Mouse (Mus musculus) granulocyte monocyte progenitor cell, adult 5-6 weeks (primary cell): ENCODE measurements around the gene Stat2. TPM values are rescaled to one million over a fixed set of nuclear protein-coding genes. Genes with fewer than 3 reads are reported as not detected.

Experiments used
- ATAC-seq: replicated peaks from 2 replicates; pipeline ENCODE4 v1.8.0; 2016; ENCODE audit warnings: mild to moderate bottlenecking, moderate TSS enrichment, inconsistent platforms; ENCODE audit not compliant: poor library complexity, severe bottlenecking
- total RNA-seq, 2 experiments: library from RNA; stranded (forward) in 1 of 2; stranded (reverse) in 1 of 2; fragments of 200-712, 200-1000 nt in 1 of 2; fragments of >200 nt in 1 of 2; fragmentation: Nextera tagmentation in 1 of 2; gene quantifications; 2 replicates each; pipeline ENCODE4 v1.2.3; 2014 to 2017

The Stat2 gene
- total RNA-seq, 2 experiments from 2014 or later: 6.5 to 26.8 TPM

DNA sequence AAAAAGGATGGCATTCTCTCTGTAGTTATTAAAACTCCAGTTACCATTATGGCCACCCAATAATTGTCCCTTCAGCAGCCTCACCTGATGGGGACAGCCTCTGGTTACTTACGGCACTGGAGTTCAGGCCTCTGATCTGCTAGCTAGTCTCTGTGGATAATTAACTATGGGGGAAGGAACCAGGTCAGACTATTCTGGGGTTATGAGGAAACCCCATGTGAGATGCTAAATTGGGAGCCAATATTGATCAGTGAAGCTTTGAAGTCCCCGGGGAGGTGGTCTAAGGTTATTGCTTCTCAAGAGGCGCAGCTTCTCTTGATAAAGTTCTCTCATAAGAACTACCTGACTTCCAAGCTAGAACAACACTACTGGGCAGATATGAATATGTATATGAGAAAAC lies 65.8 kb downstream of the Stat2 start:
- no peak for ATAC-seq

DNA sequence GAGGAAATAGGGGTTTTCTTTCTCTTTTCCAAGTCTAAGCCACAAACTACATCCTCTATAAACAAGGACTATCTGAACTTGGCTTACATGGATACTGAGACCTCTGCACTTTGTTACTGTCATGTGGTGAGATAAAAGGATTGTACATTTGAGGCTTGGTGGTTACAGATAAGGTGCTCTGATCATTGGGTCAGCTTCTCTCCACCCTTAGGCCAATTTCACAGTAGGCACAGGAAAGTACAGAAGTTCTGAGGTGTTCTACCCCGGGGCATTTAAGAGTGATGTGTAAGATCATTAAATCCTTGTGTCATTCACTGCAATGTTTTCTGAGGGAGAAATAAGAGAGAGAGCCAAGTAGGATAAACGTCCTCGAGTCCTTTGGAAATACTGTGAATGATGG lies 66.2 kb downstream of the Stat2 start:
- no peak for ATAC-seq

DNA sequence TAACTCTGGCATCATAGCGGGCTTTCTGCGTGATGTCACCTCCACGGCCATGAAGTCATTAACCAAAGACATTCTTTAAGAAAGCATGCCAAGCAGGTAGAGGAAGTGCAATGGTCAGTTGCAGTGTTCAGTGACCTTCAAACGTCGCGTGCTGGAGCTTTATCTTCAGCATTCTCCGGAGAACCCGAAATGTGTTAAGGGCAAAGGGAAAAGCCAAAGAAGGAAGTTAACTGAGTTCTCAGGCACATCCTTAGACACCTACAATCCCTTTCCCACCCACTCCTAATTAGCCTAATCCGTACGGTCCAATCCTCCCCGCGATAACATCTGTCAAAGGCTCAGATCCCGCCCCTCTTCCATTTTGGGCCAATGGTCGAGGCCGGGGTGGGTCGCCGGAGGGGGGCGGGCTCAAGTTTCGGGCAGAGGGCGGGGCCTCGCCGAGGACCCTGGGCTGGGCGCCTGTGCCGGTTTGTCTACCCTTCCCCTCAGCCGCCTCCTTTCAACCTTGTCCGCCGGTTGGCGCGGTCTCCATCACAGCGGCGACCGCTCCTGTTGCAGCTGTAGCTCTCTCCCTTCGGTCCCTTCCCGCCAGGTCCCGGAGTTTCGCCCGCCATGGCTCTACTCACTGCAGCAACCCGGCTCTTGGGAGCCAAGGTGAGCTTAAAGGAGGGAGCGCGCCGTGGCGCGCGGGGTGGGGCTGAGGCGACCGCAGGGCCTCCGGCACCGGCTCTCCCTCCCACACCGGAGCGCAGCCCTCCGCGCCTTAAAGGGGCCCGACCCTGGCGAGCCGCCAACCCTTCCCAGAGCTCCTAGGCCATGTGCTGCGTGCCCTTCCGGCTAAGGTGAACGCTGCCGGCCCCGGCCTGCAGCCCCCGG lies 67.2 kb downstream of the Stat2 start, which contains the start of gene Cs:
Gene Cs, plus strand, starts transcription at position 429 of the 876 bp plus-strand sequence.
- peak; percentile 92 for ATAC-seq

DNA sequence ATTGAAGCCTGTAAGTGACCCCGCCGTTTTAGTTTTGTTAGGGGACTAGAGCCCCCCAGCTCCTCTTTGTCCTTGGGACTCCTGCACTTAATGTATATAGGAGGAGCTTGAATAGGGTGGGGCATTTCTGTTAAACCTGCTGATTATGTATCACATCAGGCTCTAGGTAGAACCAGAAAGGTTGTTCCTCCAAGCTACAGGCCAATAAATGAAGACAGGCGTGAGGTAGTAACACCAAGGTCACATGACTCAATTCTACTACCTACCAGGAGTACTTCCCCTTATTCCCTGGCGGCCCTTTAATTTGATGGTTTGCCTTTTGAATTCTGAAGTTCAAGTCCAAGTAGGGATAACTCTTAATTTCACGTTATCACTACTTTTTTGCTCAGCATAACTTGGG lies 68.1 kb downstream of the Stat2 start:
- peak; percentile 36 for ATAC-seq

DNA sequence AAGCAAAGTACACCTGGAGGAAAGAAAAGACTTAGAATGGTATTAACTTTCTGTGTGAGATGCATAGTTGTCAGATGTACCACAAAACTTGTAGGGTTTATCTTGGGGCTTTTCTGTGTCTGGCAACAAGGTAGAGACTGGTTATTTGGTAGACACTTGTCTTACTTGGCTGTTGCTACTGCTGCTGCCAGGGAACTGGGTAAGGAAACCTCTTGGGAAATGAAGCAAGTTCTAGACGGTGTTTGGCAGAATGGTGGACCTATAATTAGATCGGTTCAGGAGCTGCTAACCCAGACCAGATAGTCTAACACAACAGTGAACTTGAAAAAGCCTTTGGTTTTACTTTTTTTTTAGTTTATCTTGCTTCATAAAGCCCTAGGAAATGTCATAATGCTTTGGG lies 68.6 kb downstream of the Stat2 start:
- ATAC-seq: no peak

DNA sequence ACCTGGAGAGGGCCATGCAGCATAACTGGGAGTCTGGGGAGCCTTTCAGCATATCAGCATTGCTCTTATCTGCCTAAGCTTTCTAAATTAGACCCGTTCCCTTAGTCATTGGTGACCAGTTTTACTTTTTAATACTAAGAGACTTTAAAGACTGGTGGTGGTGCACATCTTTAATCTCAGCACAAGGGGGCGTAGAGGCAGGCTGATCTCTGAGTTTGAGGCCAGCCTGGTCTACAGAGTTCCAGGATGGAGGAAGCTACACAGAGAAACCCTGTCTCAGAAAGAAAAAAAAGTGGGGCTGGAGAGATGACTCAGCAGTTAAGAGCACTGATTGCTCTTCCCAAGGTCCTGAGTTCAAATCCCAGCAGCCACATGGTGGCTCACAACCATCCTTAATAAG lies 69.9 kb downstream of the Stat2 start:
- ATAC-seq: no peak

Other genes with a start within 250 kb of the Stat2 start
- 1,470 and 1,497 TPM in 2 replicates for gene Naca, start 235.0 kb upstream of the Stat2 start, total RNA-seq (2014; fragmentation: Nextera tagmentation)
- gene Naca, start 235.0 kb upstream of the Stat2 start, total RNA-seq (2017): 2,024 and 2,260 TPM in 2 replicates
- gene Ptges3, start 211.6 kb upstream of the Stat2 start, total RNA-seq (2014; fragmentation: Nextera tagmentation): 204 and 218 TPM in 2 replicates
- gene Ptges3, start 211.6 kb upstream of the Stat2 start, total RNA-seq (2017): 321 and 371 TPM in 2 replicates
- gene Atp5b, start 187.3 kb upstream of the Stat2 start, total RNA-seq (2014; fragmentation: Nextera tagmentation): 1,867 and 2,007 TPM in 2 replicates
- gene Atp5b, start 187.3 kb upstream of the Stat2 start, total RNA-seq (2017): 1,997 and 2,300 TPM in 2 replicates
- gene Baz2a, start 179.0 kb upstream of the Stat2 start, total RNA-seq (2014; fragmentation: Nextera tagmentation): 54.8 and 64.2 TPM in 2 replicates
- gene Baz2a, start 179.0 kb upstream of the Stat2 start, total RNA-seq (2017): 15.0 and 17.2 TPM in 2 replicates
- 14.3 and 20.5 TPM in 2 replicates for gene Rbms2, start 90.3 kb upstream of the Stat2 start, total RNA-seq (2014; fragmentation: Nextera tagmentation)
- gene Rbms2, start 90.3 kb upstream of the Stat2 start, total RNA-seq (2017): 1.8 and 2.1 TPM in 2 replicates
- not detected in 2 replicates for gene Gls2, start 76.1 kb upstream of the Stat2 start, total RNA-seq (2014; fragmentation: Nextera tagmentation)
- not detected in 2 replicates for gene Gls2, start 76.1 kb upstream of the Stat2 start, total RNA-seq (2017)
- gene Spryd4, start 58.8 kb upstream of the Stat2 start, total RNA-seq (2014; fragmentation: Nextera tagmentation): 15.1 and 16.3 TPM in 2 replicates
- 9.7 and 19.2 TPM in 2 replicates for gene Spryd4, start 58.8 kb upstream of the Stat2 start, total RNA-seq (2017)
- 0.75 TPM in 1 of 2 replicates, not detected in the other for gene Mip, start 44.7 kb upstream of the Stat2 start, total RNA-seq (2014; fragmentation: Nextera tagmentation)
- not detected in 2 replicates for gene Mip, start 44.7 kb upstream of the Stat2 start, total RNA-seq (2017)
- gene Timeless, start 38.5 kb upstream of the Stat2 start, total RNA-seq (2014; fragmentation: Nextera tagmentation): 55.4 and 70.5 TPM in 2 replicates
- gene Timeless, start 38.5 kb upstream of the Stat2 start, total RNA-seq (2017): 64.0 and 71.4 TPM in 2 replicates
- gene Apon, start 16.5 kb upstream of the Stat2 start, total RNA-seq (2014; fragmentation: Nextera tagmentation): 0.41 and 3.2 TPM in 2 replicates
- gene Apon, start 16.5 kb upstream of the Stat2 start, total RNA-seq (2017): 0.31 and 0.99 TPM in 2 replicates
- not detected in 2 replicates for gene Apof, start 1.9 kb upstream of the Stat2 start, total RNA-seq (2014; fragmentation: Nextera tagmentation)
- gene Apof, start 1.9 kb upstream of the Stat2 start, total RNA-seq (2017): 0.34 and 0.57 TPM in 2 replicates
- gene Il23a, start 28.2 kb downstream of the Stat2 start, total RNA-seq (2014; fragmentation: Nextera tagmentation): not detected in 2 replicates
- gene Il23a, start 28.2 kb downstream of the Stat2 start, total RNA-seq (2017): 1.3 and 1.6 TPM in 2 replicates
- gene Pan2, start 32.8 kb downstream of the Stat2 start, total RNA-seq (2014; fragmentation: Nextera tagmentation): 22.7 and 25.7 TPM in 2 replicates
- gene Pan2, start 32.8 kb downstream of the Stat2 start, total RNA-seq (2017): 9.8 and 16.2 TPM in 2 replicates
- gene Cnpy2, start 51.9 kb downstream of the Stat2 start, total RNA-seq (2014; fragmentation: Nextera tagmentation): 108 and 200 TPM in 2 replicates
- 135 TPM in 2 replicates for gene Cnpy2, start 51.9 kb downstream of the Stat2 start, total RNA-seq (2017)
- 175 and 176 TPM in 2 replicates for gene Cs, start 67.2 kb downstream of the Stat2 start, total RNA-seq (2014; fragmentation: Nextera tagmentation)
- 104 and 114 TPM in 2 replicates for gene Cs, start 67.2 kb downstream of the Stat2 start, total RNA-seq (2017)
- gene Coq10a, start 98.4 kb downstream of the Stat2 start, total RNA-seq (2014; fragmentation: Nextera tagmentation): 20.8 and 28.4 TPM in 2 replicates
- 6.8 and 7.9 TPM in 2 replicates for gene Coq10a, start 98.4 kb downstream of the Stat2 start, total RNA-seq (2017)
- gene Ankrd52, start 106.6 kb downstream of the Stat2 start, total RNA-seq (2014; fragmentation: Nextera tagmentation): 58.1 and 60.1 TPM in 2 replicates
- gene Ankrd52, start 106.6 kb downstream of the Stat2 start, total RNA-seq (2017): 9.1 and 11.3 TPM in 2 replicates
- not detected in 2 replicates for gene Slc39a5, start 130.7 kb downstream of the Stat2 start, total RNA-seq (2014; fragmentation: Nextera tagmentation)
- not detected in 2 replicates for gene Slc39a5, start 130.7 kb downstream of the Stat2 start, total RNA-seq (2017)
- gene Nabp2, start 140.9 kb downstream of the Stat2 start, total RNA-seq (2014; fragmentation: Nextera tagmentation): 80.4 and 115 TPM in 2 replicates
- gene Nabp2, start 140.9 kb downstream of the Stat2 start, total RNA-seq (2017): 58.6 and 60.5 TPM in 2 replicates
- 15.7 and 29.1 TPM in 2 replicates for gene Rnf41, start 141.1 kb downstream of the Stat2 start, total RNA-seq (2014; fragmentation: Nextera tagmentation)
- gene Rnf41, start 141.1 kb downstream of the Stat2 start, total RNA-seq (2017): 16.5 and 18.6 TPM in 2 replicates
- gene Smarcc2, start 188.7 kb downstream of the Stat2 start, total RNA-seq (2014; fragmentation: Nextera tagmentation): 90.4 and 113 TPM in 2 replicates
- gene Smarcc2, start 188.7 kb downstream of the Stat2 start, total RNA-seq (2017): 56.4 and 56.9 TPM in 2 replicates
- gene Myl6, start 223.6 kb downstream of the Stat2 start, total RNA-seq (2014; fragmentation: Nextera tagmentation): 1,019 and 1,105 TPM in 2 replicates
- 1,278 and 1,308 TPM in 2 replicates for gene Myl6, start 223.6 kb downstream of the Stat2 start, total RNA-seq (2017)
- 10.7 and 13.7 TPM in 2 replicates for gene Myl6b, start 228.1 kb downstream of the Stat2 start, total RNA-seq (2014; fragmentation: Nextera tagmentation)
- 1.2 and 1.7 TPM in 2 replicates for gene Myl6b, start 228.1 kb downstream of the Stat2 start, total RNA-seq (2017)